Mouse (Mus musculus): ENCODE measurements around the gene Strada. TPM values are rescaled to one million over a fixed set of nuclear protein-coding genes. Genes with fewer than 3 reads are reported as not detected.
"Not testable (repeated sequence)": the region's sequence is repeated elsewhere in the genome, so short reads cannot be mapped to it uniquely, and the experiment has no call there.

The Strada gene
- 22.4 and 24.0 TPM in 2 replicates for polyA plus RNA-seq (2011; ENCODE audit: insufficient read length, low read depth, missing spikeins)

DNA sequence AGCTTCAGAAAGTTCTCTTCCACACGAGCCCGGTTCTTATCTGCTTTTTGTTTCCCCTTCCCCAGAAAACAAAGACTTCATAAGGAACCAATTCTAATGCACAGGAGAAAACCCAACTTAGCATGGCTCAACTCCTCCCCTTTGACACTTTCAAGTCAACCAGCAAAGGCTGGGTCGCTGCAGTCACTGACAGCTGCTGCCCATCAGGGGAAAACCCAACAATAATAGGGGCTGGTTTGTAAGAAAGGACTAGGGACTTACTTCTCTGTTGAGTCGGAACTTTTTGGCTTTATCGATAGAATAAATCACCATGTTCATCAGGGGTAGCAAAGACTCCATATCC is at the start of gene Strada:
Gene Strada (minus strand): TSS at position 46 of the 343 bp plus-strand sequence.
- no peaks in the 10 kb centered on the region for H3K4me1 ChIP-seq (ENCODE audit: control insufficient read depth, insufficient read depth, low read length)
- no peak within 1 kb of the TSS for H3K4me3 ChIP-seq (ENCODE audit: insufficient read depth, low read length)
- no peak within 1 kb of the TSS for H3K27ac ChIP-seq (ENCODE audit: insufficient read depth, low read length)
- no peak for TF ChIP-seq POLR2A (IDR thresholded peaks at IDR 0.05; ENCODE audit: low read depth, low read length)
- no peak for TF ChIP-seq CTCF (IDR thresholded peaks at IDR 0.05; ENCODE audit: borderline replicate concordance, insufficient read depth, low read length)

DNA sequence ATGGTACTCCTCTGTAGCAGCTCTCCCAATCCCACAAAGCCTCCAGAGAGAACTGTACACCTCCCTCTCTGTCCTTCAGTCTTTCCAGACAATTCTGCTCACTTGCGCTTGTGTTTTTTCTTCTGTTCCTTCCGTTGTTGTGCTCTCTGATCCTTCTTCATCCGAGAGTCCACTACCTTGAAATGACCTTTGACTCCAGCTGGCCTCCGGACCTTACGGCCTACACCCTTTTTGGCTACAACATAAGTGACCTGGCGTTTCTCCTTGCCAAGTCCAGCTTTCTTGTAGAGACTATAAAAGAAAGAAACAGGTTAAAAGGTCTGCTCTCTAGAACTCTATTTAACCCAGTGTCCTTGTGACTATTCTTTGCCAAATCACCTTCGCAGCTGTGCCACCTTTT is 47.4 kb upstream of the Strada start:
- Histone ChIP-seq H3K4me3 (ENCODE audit: insufficient read depth, low read length) (no peak overlapping the region), H3K4me1 (ENCODE audit: control insufficient read depth, insufficient read depth, low read length) (no peaks in the 10 kb centered on the region), H3K27ac (ENCODE audit: insufficient read depth, low read length) (no peak overlapping the region)
- TF ChIP-seq POLR2A (IDR thresholded peaks at IDR 0.05; ENCODE audit: low read depth, low read length): no peak
- no peak for TF ChIP-seq CTCF (IDR thresholded peaks at IDR 0.05; ENCODE audit: borderline replicate concordance, insufficient read depth, low read length)

DNA sequence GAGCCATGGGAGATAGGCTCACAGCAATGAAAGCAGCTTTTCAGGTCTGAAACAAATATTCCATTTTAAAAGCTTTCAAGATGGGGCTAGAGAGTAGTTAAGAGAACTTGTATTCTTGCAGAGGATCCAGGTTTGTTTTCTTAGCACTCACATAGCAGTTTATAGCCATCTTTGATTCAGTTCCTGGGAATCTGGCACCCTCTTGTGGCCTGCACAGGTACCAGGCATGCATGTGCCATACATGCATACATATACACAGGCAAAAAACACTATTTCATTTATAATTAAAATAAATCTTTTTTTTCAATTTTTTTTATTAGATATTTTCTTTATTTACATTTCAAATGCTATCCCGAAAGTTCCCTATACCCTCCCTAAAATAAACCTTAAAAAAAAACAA is 44.9 kb upstream of the Strada start:
- no peaks in the 10 kb centered on the region for H3K4me1 ChIP-seq (ENCODE audit: control insufficient read depth, insufficient read depth, low read length)
- H3K27ac ChIP-seq (ENCODE audit: insufficient read depth, low read length): no peak overlapping the region
- TF ChIP-seq POLR2A (IDR thresholded peaks at IDR 0.05; ENCODE audit: low read depth, low read length) (no peak), CTCF (IDR thresholded peaks at IDR 0.05; ENCODE audit: borderline replicate concordance, insufficient read depth, low read length) (peak; percentile 42; the same call in 1 of the 2 replicates)
- H3K4me3 ChIP-seq (ENCODE audit: insufficient read depth, low read length): no peak overlapping the region

DNA sequence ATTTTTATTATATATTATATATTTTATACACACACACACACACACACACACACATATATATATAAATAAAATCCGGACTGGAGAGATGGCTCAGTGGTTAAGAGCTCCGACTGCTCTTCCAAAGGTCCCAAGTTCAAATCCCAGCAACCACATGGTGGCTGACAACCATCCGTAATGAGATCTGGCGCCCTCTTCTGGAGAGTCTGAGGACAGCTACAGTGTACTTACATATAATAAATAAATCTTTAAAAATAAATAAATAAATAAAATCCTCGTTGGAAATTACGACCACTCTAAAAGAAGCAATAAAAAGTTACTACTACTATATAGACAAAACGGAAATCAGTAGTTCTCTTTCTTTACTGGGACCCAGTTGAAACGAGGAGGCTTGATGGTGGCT is 32.0 kb upstream of the Strada start:
- not testable (repeated sequence) for H3K27ac ChIP-seq (ENCODE audit: insufficient read depth, low read length); H3K4me1 ChIP-seq (ENCODE audit: control insufficient read depth, insufficient read depth, low read length); H3K4me3 ChIP-seq (ENCODE audit: insufficient read depth, low read length)

DNA sequence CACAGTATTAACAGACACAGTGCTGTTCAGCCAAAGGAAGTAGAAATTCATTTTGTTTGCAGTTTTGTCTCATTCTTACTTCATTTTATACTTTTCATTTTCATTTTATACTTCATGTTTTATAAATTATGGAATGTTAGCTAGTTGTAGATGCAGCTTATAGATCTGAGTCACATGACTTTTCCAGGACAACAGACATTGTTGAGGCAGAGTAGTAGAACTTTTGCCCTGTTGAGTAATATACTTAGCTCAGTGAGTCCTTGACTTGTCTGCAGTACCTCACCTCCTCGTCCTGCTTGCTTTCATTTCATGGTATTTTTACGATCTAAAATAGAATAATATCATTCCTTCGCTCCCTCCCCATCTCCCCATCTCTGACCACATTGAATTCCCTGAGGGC is 18.6 kb upstream of the Strada start:
- no peak for TF ChIP-seq POLR2A (IDR thresholded peaks at IDR 0.05; ENCODE audit: low read depth, low read length)
- TF ChIP-seq CTCF (IDR thresholded peaks at IDR 0.05; ENCODE audit: borderline replicate concordance, insufficient read depth, low read length): no peak
- Histone ChIP-seq H3K27ac (ENCODE audit: insufficient read depth, low read length) (no peak overlapping the region), H3K4me3 (ENCODE audit: insufficient read depth, low read length) (no peak overlapping the region), H3K4me1 (ENCODE audit: control insufficient read depth, insufficient read depth, low read length) (no peaks in the 10 kb centered on the region)

DNA sequence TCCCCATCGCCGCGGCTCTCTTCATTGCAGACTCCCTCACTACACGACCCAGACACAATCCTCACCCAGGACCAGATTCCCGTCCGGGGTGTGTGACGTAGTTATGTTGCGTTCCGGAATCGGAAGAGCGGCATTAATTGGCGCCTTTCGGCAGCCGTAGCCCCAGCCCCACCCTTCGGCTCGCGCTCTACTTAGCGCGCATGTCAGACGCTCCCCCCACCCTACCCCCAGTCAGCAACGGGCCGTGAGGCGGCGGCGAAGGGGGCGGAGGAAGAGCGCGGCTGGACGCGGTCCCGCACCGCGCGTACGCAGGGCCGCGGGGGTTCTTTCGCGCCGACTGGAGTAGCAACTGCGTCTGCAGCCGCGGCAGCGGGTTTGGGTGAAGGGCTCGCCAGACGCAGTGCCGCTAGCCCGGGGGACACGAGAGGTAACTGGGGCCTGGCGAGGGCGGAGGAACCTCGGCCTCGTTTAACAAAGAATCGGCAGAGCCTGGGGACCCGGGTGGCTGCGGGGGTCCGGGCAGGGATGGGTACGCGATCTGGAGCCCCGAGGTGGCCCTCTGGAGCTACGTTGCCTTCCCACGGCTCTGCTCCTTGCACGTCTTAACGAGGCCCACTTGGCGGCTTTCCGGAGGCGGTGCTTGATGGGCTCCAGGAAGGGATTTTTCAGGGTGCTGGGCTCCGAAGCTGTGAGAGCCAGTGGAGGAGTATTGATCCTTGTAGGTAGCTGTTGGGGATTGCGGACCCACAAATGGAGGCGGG is 14.9 kb upstream of the Strada start, which contains the start of gene Ddx42:
Gene Ddx42 (plus strand): TSS at position 197 of the 761 bp plus-strand sequence.
- Histone ChIP-seq H3K27ac (ENCODE audit: insufficient read depth, low read length) (peak within 1 kb of the TSS; percentile 96), H3K4me1 (ENCODE audit: control insufficient read depth, insufficient read depth, low read length) (no peaks in the 10 kb centered on the region), H3K4me3 (ENCODE audit: insufficient read depth, low read length) (peak within 1 kb of the TSS; percentile 91)
- peak; percentile 78 for TF ChIP-seq POLR2A (IDR thresholded peaks at IDR 0.05; ENCODE audit: low read depth, low read length)
- TF ChIP-seq CTCF (IDR thresholded peaks at IDR 0.05; ENCODE audit: borderline replicate concordance, insufficient read depth, low read length): no peak

DNA sequence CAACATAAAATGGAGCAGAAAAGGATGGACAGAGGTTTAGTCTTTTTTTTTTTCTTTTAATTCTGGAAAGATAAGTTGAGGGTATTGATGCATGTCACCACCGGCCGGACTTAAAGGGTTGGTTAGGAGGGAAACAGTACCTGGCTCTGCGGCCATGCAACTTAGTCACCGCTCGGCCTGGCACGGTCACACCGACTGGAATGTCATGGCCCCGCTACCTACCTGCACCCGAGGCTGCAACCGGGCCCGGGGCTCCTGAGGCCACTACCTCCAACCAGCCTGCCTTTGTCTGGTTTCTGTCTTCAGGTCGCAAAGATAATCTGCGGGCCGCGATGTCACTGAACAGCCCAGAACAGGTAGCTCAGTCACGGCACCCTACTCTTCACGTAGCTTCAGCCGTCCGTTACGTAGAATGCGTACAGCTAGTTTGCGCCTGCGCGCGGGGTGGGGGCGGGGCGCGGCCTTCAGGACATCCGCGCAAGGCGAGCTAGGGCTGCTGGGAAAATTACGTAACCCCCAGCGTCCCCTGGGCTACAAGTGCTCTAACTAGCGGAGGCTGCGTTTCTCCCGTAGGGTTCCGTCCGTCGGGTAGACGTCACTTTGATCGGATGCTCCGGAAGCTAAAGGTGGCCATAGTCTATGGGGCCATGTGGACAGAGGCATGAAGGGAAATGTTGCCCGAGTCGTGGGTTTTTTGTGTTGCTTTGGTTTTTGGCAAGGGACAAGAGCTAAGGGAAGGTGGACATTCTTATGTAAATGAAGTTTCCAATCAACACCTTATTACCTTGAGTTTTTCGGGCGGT is 14.2 kb upstream of the Strada start, which contains the start of gene Ccdc47:
Gene Ccdc47 (minus strand): TSS at position 418 of the 803 bp plus-strand sequence.
- TF ChIP-seq POLR2A (IDR thresholded peaks at IDR 0.05; ENCODE audit: low read depth, low read length) (peak; percentile 95), CTCF (IDR thresholded peaks at IDR 0.05; ENCODE audit: borderline replicate concordance, insufficient read depth, low read length) (no peak)

DNA sequence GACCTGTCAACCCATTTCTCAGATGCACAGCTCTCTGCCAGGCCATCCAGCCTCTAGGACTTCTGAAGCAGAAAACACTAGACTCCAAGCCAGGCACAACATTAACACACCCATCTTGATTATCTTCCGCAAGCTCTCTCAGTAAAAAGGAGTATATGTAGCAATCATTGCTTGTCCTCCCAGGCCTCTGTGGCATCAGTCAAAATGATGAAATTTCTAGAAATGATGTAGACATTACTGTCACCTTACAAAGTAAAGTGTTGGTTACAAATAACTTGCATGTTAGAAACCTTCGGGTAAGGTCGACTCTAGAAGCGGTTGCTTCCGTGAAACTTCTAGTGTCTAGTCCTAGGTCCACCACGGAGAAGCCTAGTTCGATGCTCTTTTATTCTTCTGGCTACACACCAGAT is 13.5 kb upstream of the Strada start:
- no peaks in the 10 kb centered on the region for H3K4me1 ChIP-seq (ENCODE audit: control insufficient read depth, insufficient read depth, low read length)
- H3K27ac ChIP-seq (ENCODE audit: insufficient read depth, low read length): peak overlapping the region; percentile 63; the same call in 1 of the 2 replicates
- no peak for TF ChIP-seq CTCF (IDR thresholded peaks at IDR 0.05; ENCODE audit: borderline replicate concordance, insufficient read depth, low read length)
- no peak for TF ChIP-seq POLR2A (IDR thresholded peaks at IDR 0.05; ENCODE audit: low read depth, low read length)
- H3K4me3 ChIP-seq (ENCODE audit: insufficient read depth, low read length): peak overlapping the region; percentile 91

More for the DNA sequence above, 14.2 kb upstream of the Strada start, which contains the start of gene Ccdc47:
- H3K4me1 ChIP-seq (ENCODE audit: control insufficient read depth, insufficient read depth, low read length): no peaks in the 10 kb centered on the region
- peak within 1 kb of the TSS; percentile 91 for H3K4me3 ChIP-seq (ENCODE audit: insufficient read depth, low read length)
- H3K27ac ChIP-seq (ENCODE audit: insufficient read depth, low read length): peak within 1 kb of the TSS; percentile 96

DNA sequence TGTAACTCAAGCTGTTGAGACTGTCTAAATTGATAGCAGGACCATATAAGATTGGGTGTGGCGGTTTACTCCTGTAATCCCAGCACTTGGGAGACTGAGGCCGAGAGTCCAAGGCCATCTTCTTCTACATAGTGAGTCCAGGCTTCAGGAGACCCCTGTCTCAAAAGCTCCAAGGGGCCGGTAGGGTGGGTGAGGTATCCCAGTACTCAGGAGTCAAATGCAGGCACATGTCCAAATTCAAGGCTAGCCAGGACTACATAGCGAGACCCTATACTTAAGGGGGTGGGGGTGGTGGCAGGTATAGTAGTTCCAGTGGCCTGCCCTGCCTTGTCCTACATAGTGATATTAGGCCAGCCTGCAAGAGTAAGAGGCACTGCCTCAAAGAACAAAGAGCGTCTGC is 12.9 kb upstream of the Strada start:
- no peak overlapping the region for H3K27ac ChIP-seq (ENCODE audit: insufficient read depth, low read length)
- no peaks in the 10 kb centered on the region for H3K4me1 ChIP-seq (ENCODE audit: control insufficient read depth, insufficient read depth, low read length)
- H3K4me3 ChIP-seq (ENCODE audit: insufficient read depth, low read length): peak overlapping the region; percentile 91
- TF ChIP-seq CTCF (IDR thresholded peaks at IDR 0.05; ENCODE audit: borderline replicate concordance, insufficient read depth, low read length): no peak
- TF ChIP-seq POLR2A (IDR thresholded peaks at IDR 0.05; ENCODE audit: low read depth, low read length): no peak

DNA sequence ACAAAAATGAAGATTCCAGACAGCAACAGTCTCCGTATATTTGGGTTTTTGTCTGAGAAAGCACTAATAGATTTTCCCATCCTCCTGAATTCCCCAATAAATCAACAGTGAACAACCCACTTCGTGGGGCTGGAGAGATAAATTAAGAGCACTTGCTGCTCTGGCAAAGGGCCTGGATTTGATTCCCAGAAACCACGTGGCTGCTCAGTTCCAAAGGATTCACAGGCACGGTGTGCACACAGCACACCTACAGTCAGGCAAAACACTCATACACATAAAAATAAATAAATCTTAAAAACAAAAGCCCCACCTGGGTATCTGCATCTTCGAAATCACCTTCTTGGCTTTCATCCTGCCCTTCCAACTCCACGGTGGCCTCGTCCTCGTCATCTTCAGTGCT is 10.8 kb upstream of the Strada start:
- Histone ChIP-seq H3K4me1 (ENCODE audit: control insufficient read depth, insufficient read depth, low read length) (no peaks in the 10 kb centered on the region), H3K4me3 (ENCODE audit: insufficient read depth, low read length) (no peak overlapping the region), H3K27ac (ENCODE audit: insufficient read depth, low read length) (no peak overlapping the region)
- TF ChIP-seq CTCF (IDR thresholded peaks at IDR 0.05; ENCODE audit: borderline replicate concordance, insufficient read depth, low read length): no peak
- TF ChIP-seq POLR2A (IDR thresholded peaks at IDR 0.05; ENCODE audit: low read depth, low read length): no peak
